Mouse (Mus musculus) activated CD4-positive, CD25-positive, alpha-beta regulatory T cell, adult 4 months (primary cell): ENCODE results near the gene Cenpv. TPM values are rescaled to one million over a fixed set of nuclear protein-coding genes. Genes with fewer than 3 reads are reported as not detected.
"Not testable (repeated sequence)": the region's sequence is repeated elsewhere in the genome, so short reads cannot be mapped to it uniquely, and the experiment has no call there.

Experiments used
- ATAC-seq: one replicate; pipeline ENCODE4 v1.8.0; 2017
- polyA plus RNA-seq, 2 experiments: library from polyadenylated mRNA; unstranded; fragments of 100-300 nt; shearing (Covaris generic); gene quantifications; one replicate each; pipeline ENCODE4 v1.2.1; 2017

The Cenpv gene
- polyA plus RNA-seq, 2 experiments from 2014 or later, result 2.4 TPM; not detected in 1

GRCm38 (mm10) chr11:62553633-62554032 lies 14.6 kb upstream of the Cenpv start:
- ATAC-seq, result no peak

- no peak for ATAC-seq
Observed at GRCm38 (mm10) chr11:62553186-62553585, 14.1 kb upstream of the Cenpv start.

- ATAC-seq, result peak; percentile 53
Observed at GRCm38 (mm10) chr11:62551226-62552119, 12.4 kb upstream of the Cenpv start.

GRCm38 (mm10) chr11:62550727-62551225 lies 11.7 kb upstream of the Cenpv start, which contains the start of gene Ubb:
Gene Ubb (plus strand): TSS chr11:62551171.
- peak; percentile 91 for ATAC-seq

GRCm38 (mm10) chr11:62550227-62550685 lies 11.2 kb upstream of the Cenpv start:
- ATAC-seq, result no peak

GRCm38 (mm10) chr11:62549782-62550181 lies 10.7 kb upstream of the Cenpv start:
- ATAC-seq, result no peak

- ATAC-seq, result no peak
Observed at GRCm38 (mm10) chr11:62543991-62544390, 4.9 kb upstream of the Cenpv start.

- ATAC-seq, result no peak
Observed at GRCm38 (mm10) chr11:62541581-62541980, 2.5 kb upstream of the Cenpv start.

GRCm38 (mm10) chr11:62540969-62541368 lies 1.9 kb upstream of the Cenpv start:
- no peak for ATAC-seq

- ATAC-seq, result no peak
Observed at GRCm38 (mm10) chr11:62540167-62540566, 1.1 kb upstream of the Cenpv start.

GRCm38 (mm10) chr11:62538321-62539088 lies 556 bp downstream of the Cenpv start:
- ATAC-seq, result peak; percentile 40

GRCm38 (mm10) chr11:62537590-62537989 lies 1.5 kb downstream of the Cenpv start:
- no peak for ATAC-seq

GRCm38 (mm10) chr11:62537089-62537488 lies 2.0 kb downstream of the Cenpv start:
- ATAC-seq, result no peak

GRCm38 (mm10) chr11:62522283-62522682 lies 16.8 kb downstream of the Cenpv start:
- ATAC-seq, result no peak

- ATAC-seq, result no peak
Observed at GRCm38 (mm10) chr11:62518991-62519390, 20.1 kb downstream of the Cenpv start.

- ATAC-seq, result no peak
Observed at GRCm38 (mm10) chr11:62513311-62513710, 25.8 kb downstream of the Cenpv start.

GRCm38 (mm10) chr11:62512529-62513080 lies 26.5 kb downstream of the Cenpv start:
- no peak for ATAC-seq

- ATAC-seq, result no peak
Observed at GRCm38 (mm10) chr11:62511444-62512202, 27.4 kb downstream of the Cenpv start.

- ATAC-seq, result no peak
Observed at GRCm38 (mm10) chr11:62510956-62511355, 28.1 kb downstream of the Cenpv start.

GRCm38 (mm10) chr11:62509571-62509970 lies 29.5 kb downstream of the Cenpv start:
- ATAC-seq, result no peak

GRCm38 (mm10) chr11:62508816-62509215 lies 30.2 kb downstream of the Cenpv start:
- ATAC-seq, result not testable (repeated sequence)

GRCm38 (mm10) chr11:62508365-62508764 lies 30.7 kb downstream of the Cenpv start:
- ATAC-seq, result not testable (repeated sequence)
